Mouse (Mus musculus): ENCODE measurements at regions not wholly inside any gene's neighbourhood (a gene's known extent, or its start where the extent isn't known, plus 50 kb on each side); places are given as distances from the start of the nearest gene placed in this dataset.
"Not testable (repeated sequence)": the region's sequence is repeated elsewhere in the genome, so short reads cannot be mapped to it uniquely, and the experiment has no call there.

GRCm38 (mm10) chr12:29004504-29004903, 252.9 kb downstream of the Eipr1 start:
- WGBS, result 93% methylated on average over 13 of the region's 13 CpGs
- no peak for TF ChIP-seq POLR2A (IDR thresholded peaks at IDR 0.05; ENCODE audit: low read depth, low read length)
- TF ChIP-seq CTCF (conservative IDR thresholded peaks at IDR 0.05; ENCODE audit: insufficient read depth, insufficient read length, low read depth, low read length), result no peak
- Histone ChIP-seq H3K4me1 (ENCODE audit: control insufficient read depth, insufficient read depth, low read length) (no peaks in the 10 kb centered on the region), H3K27me3 (replicated peaks; ENCODE audit: control insufficient read depth, insufficient read depth, low read length) (no peaks in the 10 kb centered on the region), H3K4me3 (ENCODE audit: insufficient read depth, low read depth, low read length) (no peak overlapping the region), H3K36me3 (ENCODE audit: control insufficient read depth, insufficient read depth, low read length) (no peaks in the 10 kb centered on the region), H3K27ac (ENCODE audit: insufficient read depth, low read depth, low read length) (no peak overlapping the region)
- DNase-seq, result no peak

- no peaks in the 10 kb centered on the region for H3K27me3 ChIP-seq (replicated peaks; ENCODE audit: control insufficient read depth, insufficient read depth, low read length)
- no peak for TF ChIP-seq POLR2A (IDR thresholded peaks at IDR 0.05; ENCODE audit: low read depth, low read length)
- H3K4me3 ChIP-seq (ENCODE audit: insufficient read depth, low read depth, low read length), result no peak overlapping the region
- no peaks in the 10 kb centered on the region for H3K36me3 ChIP-seq (ENCODE audit: control insufficient read depth, insufficient read depth, low read length)
- DNase-seq, result no peak
- H3K27ac ChIP-seq (ENCODE audit: insufficient read depth, low read depth, low read length), result no peak overlapping the region
- no peaks in the 10 kb centered on the region for H3K4me1 ChIP-seq (ENCODE audit: control insufficient read depth, insufficient read depth, low read length)
- 87% methylated on average over 9 of the region's 9 CpGs for WGBS
Measured at GRCm38 (mm10) chr12:29014601-29015000, 263.0 kb downstream of the Eipr1 start.

- Histone ChIP-seq H3K4me3 (ENCODE audit: insufficient read depth, low read depth, low read length) (no peak overlapping the region), H3K27ac (ENCODE audit: insufficient read depth, low read depth, low read length) (no peak overlapping the region), H3K36me3 (ENCODE audit: control insufficient read depth, insufficient read depth, low read length) (no peaks in the 10 kb centered on the region), H3K4me1 (ENCODE audit: control insufficient read depth, insufficient read depth, low read length) (no peaks in the 10 kb centered on the region), H3K27me3 (replicated peaks; ENCODE audit: control insufficient read depth, insufficient read depth, low read length) (no peaks in the 10 kb centered on the region)
- no peak for DNase-seq
- TF ChIP-seq POLR2A (IDR thresholded peaks at IDR 0.05; ENCODE audit: low read depth, low read length), result no peak
- TF ChIP-seq CTCF (conservative IDR thresholded peaks at IDR 0.05; ENCODE audit: insufficient read depth, insufficient read length, low read depth, low read length), result no peak
- 40% methylated on average over 10 of the region's 10 CpGs for whole genome bisulfite sequencing
Measured at GRCm38 (mm10) chr12:29015200-29015862, 263.7 kb downstream of the Eipr1 start.

- Histone ChIP-seq H3K27me3 (replicated peaks; ENCODE audit: control insufficient read depth, insufficient read depth, low read length) (no peaks in the 10 kb centered on the region), H3K4me1 (ENCODE audit: control insufficient read depth, insufficient read depth, low read length) (no peaks in the 10 kb centered on the region), H3K27ac (ENCODE audit: insufficient read depth, low read depth, low read length) (no peak overlapping the region), H3K4me3 (ENCODE audit: insufficient read depth, low read depth, low read length) (no peak overlapping the region), H3K36me3 (ENCODE audit: control insufficient read depth, insufficient read depth, low read length) (no peaks in the 10 kb centered on the region)
- 65% methylated on average over 5 of the region's 5 CpGs for WGBS
- TF ChIP-seq POLR2A (IDR thresholded peaks at IDR 0.05; ENCODE audit: low read depth, low read length) (no peak), CTCF (conservative IDR thresholded peaks at IDR 0.05; ENCODE audit: insufficient read depth, insufficient read length, low read depth, low read length) (no peak)
- DNase-seq, result no peak
Measured at GRCm38 (mm10) chr12:29021152-29021551, 269.5 kb downstream of the Eipr1 start.

- Histone ChIP-seq H3K36me3 (ENCODE audit: control insufficient read depth, insufficient read depth, low read length) (no peaks in the 10 kb centered on the region), H3K27ac (ENCODE audit: insufficient read depth, low read depth, low read length) (no peak overlapping the region), H3K4me1 (ENCODE audit: control insufficient read depth, insufficient read depth, low read length) (no peaks in the 10 kb centered on the region), H3K4me3 (ENCODE audit: insufficient read depth, low read depth, low read length) (no peak overlapping the region), H3K27me3 (replicated peaks; ENCODE audit: control insufficient read depth, insufficient read depth, low read length) (no peaks in the 10 kb centered on the region)
- no peak for TF ChIP-seq POLR2A (IDR thresholded peaks at IDR 0.05; ENCODE audit: low read depth, low read length)
- no peak for TF ChIP-seq CTCF (conservative IDR thresholded peaks at IDR 0.05; ENCODE audit: insufficient read depth, insufficient read length, low read depth, low read length)
- 45% methylated on average over 3 of the region's 3 CpGs for WGBS
- no peak for DNase-seq
Measured at GRCm38 (mm10) chr12:29028171-29028570, 276.6 kb downstream of the Eipr1 start.

- H3K36me3 ChIP-seq (ENCODE audit: control insufficient read depth, insufficient read depth, low read length), result no peaks in the 10 kb centered on the region
- H3K27ac ChIP-seq (ENCODE audit: insufficient read depth, low read depth, low read length), result no peak overlapping the region
- no peak for DNase-seq
- H3K4me3 ChIP-seq (ENCODE audit: insufficient read depth, low read depth, low read length), result no peak overlapping the region
- no peak for TF ChIP-seq POLR2A (IDR thresholded peaks at IDR 0.05; ENCODE audit: low read depth, low read length)
- no peak for TF ChIP-seq CTCF (conservative IDR thresholded peaks at IDR 0.05; ENCODE audit: insufficient read depth, insufficient read length, low read depth, low read length)
- 61% methylated on average over 7 of the region's 7 CpGs for WGBS
- no peaks in the 10 kb centered on the region for H3K4me1 ChIP-seq (ENCODE audit: control insufficient read depth, insufficient read depth, low read length)
- H3K27me3 ChIP-seq (replicated peaks; ENCODE audit: control insufficient read depth, insufficient read depth, low read length), result no peaks in the 10 kb centered on the region
Measured at GRCm38 (mm10) chr12:29029461-29029860, 277.9 kb downstream of the Eipr1 start.

- H3K27me3 ChIP-seq (replicated peaks; ENCODE audit: control insufficient read depth, insufficient read depth, low read length), result no peaks in the 10 kb centered on the region
- 80% methylated on average over 8 of the region's 8 CpGs for WGBS
Measured at GRCm38 (mm10) chr12:29046009-29046408, 294.4 kb downstream of the Eipr1 start.

GRCm38 (mm10) chr12:29048596-29048995, 297.0 kb downstream of the Eipr1 start:
- H3K27ac ChIP-seq (ENCODE audit: insufficient read depth, low read depth, low read length), result not testable (repeated sequence)
- 58% methylated on average over 4 of the region's 4 CpGs for WGBS

More at GRCm38 (mm10) chr12:29046009-29046408, 294.4 kb downstream of the Eipr1 start:
- DNase-seq, result no peak
- TF ChIP-seq POLR2A (IDR thresholded peaks at IDR 0.05; ENCODE audit: low read depth, low read length) (no peak), CTCF (conservative IDR thresholded peaks at IDR 0.05; ENCODE audit: insufficient read depth, insufficient read length, low read depth, low read length) (no peak)
- Histone ChIP-seq H3K36me3 (ENCODE audit: control insufficient read depth, insufficient read depth, low read length) (no peaks in the 10 kb centered on the region), H3K4me3 (ENCODE audit: insufficient read depth, low read depth, low read length) (no peak overlapping the region), H3K27ac (ENCODE audit: insufficient read depth, low read depth, low read length) (no peak overlapping the region), H3K4me1 (ENCODE audit: control insufficient read depth, insufficient read depth, low read length) (no peaks in the 10 kb centered on the region)

More at GRCm38 (mm10) chr12:29048596-29048995, 297.0 kb downstream of the Eipr1 start:
- H3K27me3 ChIP-seq (replicated peaks; ENCODE audit: control insufficient read depth, insufficient read depth, low read length); DNase-seq; H3K4me1 ChIP-seq (ENCODE audit: control insufficient read depth, insufficient read depth, low read length); H3K36me3 ChIP-seq (ENCODE audit: control insufficient read depth, insufficient read depth, low read length); H3K4me3 ChIP-seq (ENCODE audit: insufficient read depth, low read depth, low read length): not testable (repeated sequence)

All from kidney, adult 2 months (tissue).